Mouse (Mus musculus) liver, adult 2 months (tissue): ENCODE data around the gene Lypla2. TPM values are rescaled to one million over a fixed set of nuclear protein-coding genes. Genes with fewer than 3 reads are reported as not detected.

Experiments
- DNase-seq: peaks from one replicate; pipeline ENCODE4 v3.0.0-alpha.2; 2011; ENCODE audit warnings: low read depth, low spot score; ENCODE audit errors: extremely low read depth
- H3K27ac ChIP-seq: fragments of 200-500 bp; replicated peaks from 2 replicates; pipeline ENCODE4 v1.5.1; 2012; ENCODE audit warnings: low read depth, mild to moderate bottlenecking, control low read depth, inconsistent platforms, low read length; ENCODE audit not compliant: insufficient read depth
- H3K27me3 ChIP-seq: fragments of 200-500 bp; 2 replicates; pipeline ENCODE4 v1.6.1; 2012; ENCODE audit warnings: mild to moderate bottlenecking, moderate library complexity, low read length, inconsistent platforms; ENCODE audit not compliant: control insufficient read depth, insufficient read depth
- H3K36me3 ChIP-seq: fragments of 200-500 bp; 2 replicates; pipeline ENCODE4 v1.6.1; 2012; ENCODE audit warnings: low read length, inconsistent platforms; ENCODE audit not compliant: control insufficient read depth, insufficient read depth
- H3K4me1 ChIP-seq: fragments of 200-500 bp; 2 replicates; pipeline ENCODE4 v1.6.1; 2011; ENCODE audit warnings: low read length; ENCODE audit not compliant: control insufficient read depth, insufficient read depth
- H3K4me3 ChIP-seq: fragments of 200-500 bp; 2 replicates; pipeline ENCODE4 v1.5.1; 2011; ENCODE audit warnings: low read depth, mild to moderate bottlenecking, control low read depth, low read length, moderate library complexity; ENCODE audit not compliant: insufficient read depth
- H3K79me2 ChIP-seq: fragments of 200-500 bp; 2 replicates; pipeline ENCODE4 v1.6.1; 2012; ENCODE audit warnings: inconsistent platforms, mild to moderate bottlenecking, low read length, moderate library complexity; ENCODE audit not compliant: control insufficient read depth, insufficient read depth
- H3K9ac ChIP-seq: fragments of 200-500 bp; 2 replicates; pipeline ENCODE4 v1.6.1; 2012; ENCODE audit warnings: low read depth, mild to moderate bottlenecking, control low read depth, inconsistent platforms, low read length
- CTCF ChIP-seq: fragments of 200-500 bp; IDR thresholded peaks from 2 replicates; pipeline ENCODE4 v1.5.1; 2011; ENCODE audit warnings: low read depth, low read length, control low read depth
- POLR2A ChIP-seq: fragments of 200-500 bp; IDR thresholded peaks from 2 replicates; pipeline ENCODE4 v1.6.1; 2011; ENCODE audit warnings: low read length, control low read depth; ENCODE audit not compliant: insufficient read depth; ENCODE audit errors: extremely low read depth
- WGBS: fragments of 180-500 bp; shearing (Covaris S2); methylation state at CpG from one replicate; pipeline ENCODE4 v1.1.7; 2018; 5-methylcytosine and 5-hydroxymethylcytosine counted together
- polyA plus RNA-seq: library from polyadenylated mRNA; depleted of rRNA; stranded (reverse); fragments of >200 nt; gene quantifications from 2 replicates; pipeline ENCODE4 v1.2.3, GENCODE M21; 2012
- total RNA-seq: library from RNA; depleted of rRNA; stranded (reverse); fragments of >200 nt; gene quantifications from 2 replicates; pipeline ENCODE4 v1.2.3, GENCODE M21; 2014

Lypla2 gene
- total and polyA plus RNA-seq, 2 experiments, result 21.8 to 116 TPM

GRCm38 (mm10) chr4:135987714-135988113 is 15.3 kb upstream of the Lypla2 start:
- peak overlapping the region; percentile 55; the same call in 1 of the 2 replicates for H3K4me3 ChIP-seq
- TF ChIP-seq CTCF (no peak), POLR2A (no peak)
- H3K79me2 ChIP-seq, result peaks cover 8% of the 10 kb centered on the region; the same call in 1 of the 2 replicates
- H3K4me1 ChIP-seq, result peaks cover 9% of the 10 kb centered on the region
- H3K27ac ChIP-seq, result no peak overlapping the region
- H3K9ac ChIP-seq, result no peak overlapping the region
- no peaks in the 10 kb centered on the region; the same call in 1 of the 2 replicates for H3K36me3 ChIP-seq
- no peak for DNase-seq
- no peaks in the 10 kb centered on the region for H3K27me3 ChIP-seq
- WGBS, result 63% methylated on average over 9 of the region's 9 CpGs

DNA sequence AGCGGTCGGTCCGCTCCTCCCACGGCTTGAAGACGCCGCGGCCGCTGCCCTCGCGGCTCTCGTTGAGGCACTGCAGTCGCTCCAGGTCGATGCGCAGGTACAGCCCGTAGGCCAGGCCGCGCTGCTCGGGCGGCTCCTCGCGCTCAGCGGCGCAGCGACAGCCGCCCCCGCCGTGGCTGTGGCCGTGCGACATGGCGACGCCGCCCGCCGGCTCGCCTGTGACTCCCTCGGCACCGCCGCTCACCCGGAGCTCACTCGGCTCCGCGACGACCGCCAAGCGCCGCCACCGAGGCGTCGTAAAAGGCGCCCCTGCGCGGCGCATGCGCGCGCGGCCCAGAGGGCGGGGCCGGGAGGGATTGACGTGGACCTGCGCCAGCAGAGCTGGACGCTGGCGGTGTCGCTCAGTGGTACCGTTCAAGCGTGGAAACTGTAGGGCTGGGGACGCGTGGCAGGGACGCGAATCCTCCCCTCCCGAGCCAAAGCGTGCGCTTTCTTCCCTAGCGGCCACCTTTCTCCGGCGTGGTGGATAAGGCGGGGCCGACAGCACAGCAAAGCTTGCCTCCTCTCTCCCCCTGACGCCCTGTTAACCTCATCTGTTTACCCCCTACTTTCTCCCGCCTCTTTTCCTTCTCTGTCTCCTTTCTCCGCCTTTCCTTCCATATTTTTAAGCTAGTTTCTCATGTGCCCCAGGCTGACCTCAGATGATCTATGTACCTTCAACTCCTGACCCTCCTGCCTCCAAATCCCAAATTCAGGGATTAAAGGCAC is 14.7 kb upstream of the Lypla2 start, which contains the start of gene Pithd1:
TSS of gene Pithd1 (minus strand) at position 322 of the 768 bp plus-strand sequence.
- peak; percentile 85 for TF ChIP-seq POLR2A
- peak; percentile 47; the same call in 1 of the 2 replicates for TF ChIP-seq CTCF
- no peaks in the 10 kb centered on the region for H3K27me3 ChIP-seq
- peak within 1 kb of the TSS; percentile 69 for H3K27ac ChIP-seq
- H3K79me2 ChIP-seq, result peaks cover 8% of the 10 kb centered on the region; the same call in 1 of the 2 replicates
- H3K36me3 ChIP-seq, result no peaks in the 10 kb centered on the region; the same call in 1 of the 2 replicates
- H3K9ac ChIP-seq, result peak within 1 kb of the TSS; percentile 93
- DNase-seq, result peak; percentile 69
- H3K4me1 ChIP-seq, result peaks cover 9% of the 10 kb centered on the region
- peak within 1 kb of the TSS; percentile 55 for H3K4me3 ChIP-seq
- under 1% methylated on average over 77 of the region's 81 CpGs for WGBS

DNA sequence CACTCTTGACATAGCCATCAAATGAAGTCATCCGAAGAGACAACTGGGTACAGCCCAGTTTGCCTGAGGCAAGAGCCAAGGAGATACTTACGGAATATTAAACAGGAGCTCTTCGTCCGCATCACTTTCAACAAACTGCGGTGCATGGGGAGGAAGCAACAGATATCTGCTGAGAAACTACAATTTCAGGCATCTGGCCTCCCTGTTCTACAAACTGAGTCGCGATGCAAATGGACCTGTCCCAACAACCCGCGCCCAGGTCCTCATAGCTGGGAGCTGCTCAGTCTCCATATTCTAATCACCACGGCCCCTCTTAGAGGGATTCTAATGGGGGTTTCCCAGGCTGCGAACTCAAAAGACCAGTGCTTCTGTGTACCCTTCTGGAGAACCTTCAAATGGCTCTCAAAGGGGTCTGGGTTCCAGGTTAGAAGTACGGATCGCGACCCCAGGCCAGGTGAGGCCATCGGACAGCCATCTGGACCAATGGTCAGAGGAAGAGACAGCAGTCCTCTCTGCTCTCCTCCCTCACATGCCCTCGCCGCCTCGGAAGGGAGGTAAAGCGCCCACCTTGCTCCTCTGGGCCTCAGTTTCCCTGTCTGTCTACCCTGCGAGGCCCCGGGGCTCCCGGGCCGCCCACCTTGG is 14.0 kb upstream of the Lypla2 start:
- WGBS, result 6% methylated on average over 23 of the region's 23 CpGs
- H3K27ac ChIP-seq, result peak overlapping the region; percentile 54
- no peak for TF ChIP-seq CTCF
- no peak for TF ChIP-seq POLR2A
- H3K4me1 ChIP-seq, result peaks cover 9% of the 10 kb centered on the region
- H3K79me2 ChIP-seq, result peaks cover 8% of the 10 kb centered on the region; the same call in 1 of the 2 replicates
- H3K36me3 ChIP-seq, result no peaks in the 10 kb centered on the region; the same call in 1 of the 2 replicates
- peak overlapping the region; percentile 55 for H3K4me3 ChIP-seq
- no peak for DNase-seq
- no peaks in the 10 kb centered on the region for H3K27me3 ChIP-seq
- peak overlapping the region; percentile 93 for H3K9ac ChIP-seq

DNA sequence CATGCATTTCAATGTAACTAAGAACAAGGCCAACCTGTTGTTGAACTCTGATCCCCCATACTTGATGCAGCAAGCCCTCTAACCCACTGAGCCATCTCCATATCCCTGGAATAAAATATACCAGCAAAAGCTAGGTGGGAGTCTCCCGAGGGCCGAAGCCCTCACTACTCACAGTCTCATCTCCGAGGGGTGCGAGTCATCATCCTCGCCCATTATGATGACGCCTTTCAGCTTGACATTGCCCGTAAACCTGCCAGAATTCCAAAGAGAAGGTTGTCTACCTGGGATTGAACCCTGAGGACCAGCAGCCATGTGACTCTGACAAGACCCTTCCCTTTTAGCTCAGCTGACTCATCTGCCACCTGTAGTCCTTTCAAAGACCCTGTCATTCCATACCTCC is 13.3 kb upstream of the Lypla2 start:
- no peak for DNase-seq
- peaks cover 8% of the 10 kb centered on the region; the same call in 1 of the 2 replicates for H3K79me2 ChIP-seq
- H3K27me3 ChIP-seq, result no peaks in the 10 kb centered on the region
- 91% methylated on average over 7 of the region's 7 CpGs for WGBS
- H3K9ac ChIP-seq, result no peak overlapping the region
- no peak overlapping the region for H3K27ac ChIP-seq
- no peak overlapping the region for H3K4me3 ChIP-seq
- TF ChIP-seq CTCF, result no peak
- no peak for TF ChIP-seq POLR2A
- H3K36me3 ChIP-seq, result no peaks in the 10 kb centered on the region; the same call in 1 of the 2 replicates
- H3K4me1 ChIP-seq, result peaks cover 9% of the 10 kb centered on the region

DNA sequence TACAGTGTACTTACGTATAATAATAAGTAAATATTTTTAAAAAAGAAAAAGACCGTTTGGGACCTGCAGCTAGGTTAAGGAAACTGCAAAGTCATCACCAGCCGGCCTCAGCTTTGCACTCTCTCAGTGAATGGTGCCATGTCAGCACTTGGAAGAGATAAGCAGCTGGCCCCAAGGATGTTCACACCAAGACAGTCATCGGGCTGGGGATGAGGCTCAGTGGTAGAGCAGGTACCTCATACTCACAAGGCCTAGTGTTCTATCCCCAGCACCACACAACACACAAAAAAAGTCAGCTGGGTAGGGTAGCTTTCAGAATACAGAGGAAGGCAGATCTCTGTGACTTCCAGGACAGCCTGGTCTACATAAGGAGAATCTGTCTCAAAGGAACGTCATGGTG is 12.8 kb upstream of the Lypla2 start:
- TF ChIP-seq CTCF (no peak), POLR2A (no peak)
- DNase-seq, result no peak
- Histone ChIP-seq H3K4me3 (no peak overlapping the region), H3K36me3 (no peaks in the 10 kb centered on the region; the same call in 1 of the 2 replicates), H3K9ac (no peak overlapping the region), H3K4me1 (peaks cover 9% of the 10 kb centered on the region), H3K79me2 (peaks cover 8% of the 10 kb centered on the region; the same call in 1 of the 2 replicates), H3K27ac (no peak overlapping the region), H3K27me3 (no peaks in the 10 kb centered on the region)
- WGBS, result 72% methylated on average over 5 of the region's 5 CpGs
